Mouse (Mus musculus) intestine, embryonic 15.5 days (tissue): ENCODE measurements around the gene Eml3. TPM values are rescaled to one million over a fixed set of nuclear protein-coding genes. Genes with fewer than 3 reads are reported as not detected.
"Not testable (repeated sequence)": the region's sequence is repeated elsewhere in the genome, so short reads cannot be mapped to it uniquely, and the experiment has no call there.

ENCODE experiments used
- ATAC-seq: fragments of 200-750 bp; cut with Nextera tagmentation; 2 replicates; pipeline ENCODE4 v1.8.0; 2017; ENCODE audit warnings: moderate TSS enrichment, moderate library complexity
- H3K27ac ChIP-seq: fragments of 300-500 bp; sonication (generic); 2 replicates; pipeline ENCODE4 v1.5.1; 2015; ENCODE audit warnings: mild to moderate bottlenecking, inconsistent platforms
- H3K27me3 ChIP-seq: fragments of 300-500 bp; sonication (generic); replicated peaks from 2 replicates; pipeline ENCODE4 v1.6.1; 2015; ENCODE audit warnings: inconsistent platforms
- H3K36me3 ChIP-seq: fragments of 300-500 bp; sonication (generic); 2 replicates; pipeline ENCODE4 v1.6.1; 2015; ENCODE audit warnings: inconsistent platforms
- H3K4me1 ChIP-seq: fragments of 300-500 bp; sonication (generic); replicated peaks from 2 replicates; pipeline ENCODE4 v1.6.1; 2015; ENCODE audit warnings: inconsistent platforms
- H3K4me2 ChIP-seq: fragments of 300-500 bp; sonication (generic); replicated peaks from 2 replicates; pipeline ENCODE4 v1.6.1; 2015; ENCODE audit warnings: mild to moderate bottlenecking, inconsistent platforms
- H3K4me3 ChIP-seq: fragments of 300-500 bp; sonication (generic); replicated peaks from 2 replicates; pipeline ENCODE4 v1.5.1; 2015; ENCODE audit warnings: inconsistent platforms
- H3K9ac ChIP-seq: fragments of 300-500 bp; sonication (generic); 2 replicates; pipeline ENCODE4 v1.6.1; 2015; ENCODE audit warnings: inconsistent platforms
- H3K9me3 ChIP-seq: fragments of 300-500 bp; sonication (generic); 2 replicates; pipeline ENCODE4 v1.6.1; 2016; ENCODE audit warnings: inconsistent platforms
- WGBS: fragments of 180-500 bp; shearing (Covaris S2); methylation state at CpG from one replicate; pipeline ENCODE4 v1.1.7; 2015; 5-methylcytosine and 5-hydroxymethylcytosine counted together
- polyA plus RNA-seq: library from polyadenylated mRNA; unstranded; fragments of >200 nt; fragmentation: Nextera tagmentation; extraction: Ambion mirVana; gene quantifications from 2 replicates; pipeline ENCODE4 v1.2.1, GENCODE M21; 2015

The Eml3 gene
- polyA plus RNA-seq, 1 experiment from 2014 or later: 24.2 TPM

GRCm38 (mm10) chr19:8896231-8896630 lies 33.1 kb upstream of the Eml3 start:
- peaks cover 22% of the 10 kb centered on the region for H3K4me1 ChIP-seq
- peak overlapping the region; percentile 53; the same call in 1 of the 2 replicates for H3K9ac ChIP-seq
- H3K9me3 ChIP-seq, H3K4me3 ChIP-seq, H3K27ac ChIP-seq, H3K36me3 ChIP-seq, H3K27me3 ChIP-seq, ATAC-seq: not testable (repeated sequence)
- peak overlapping the region; percentile 64; the same call in 1 of the 2 replicates for H3K4me2 ChIP-seq
- WGBS: 73% methylated on average over 5 of the region's 5 CpGs

GRCm38 (mm10) chr19:8897211-8897864 lies 32.0 kb upstream of the Eml3 start:
- H3K4me1 ChIP-seq: peaks cover 22% of the 10 kb centered on the region
- 20% methylated on average over 21 of the region's 21 CpGs for WGBS
- H3K9me3 ChIP-seq, H3K27me3 ChIP-seq: not testable (repeated sequence)
- peak; percentile 60 for ATAC-seq
- H3K27ac ChIP-seq: peak overlapping the region; percentile 91
- peaks cover 12% of the 10 kb centered on the region; the same call in 1 of the 2 replicates for H3K36me3 ChIP-seq
- H3K4me3 ChIP-seq: peak overlapping the region; percentile 87
- peak overlapping the region; percentile 64 for H3K4me2 ChIP-seq
- H3K9ac ChIP-seq: peak overlapping the region; percentile 53

GRCm38 (mm10) chr19:8897865-8898495 lies 31.4 kb upstream of the Eml3 start, which contains the start of gene Ganab:
Ganab (plus strand) TSS chr19:8898071.
- H3K9ac ChIP-seq: peak within 1 kb of the TSS; percentile 94
- H3K4me1 ChIP-seq: peaks cover 22% of the 10 kb centered on the region
- H3K4me2 ChIP-seq: peak within 1 kb of the TSS; percentile 66
- peak within 1 kb of the TSS; percentile 87 for H3K4me3 ChIP-seq
- under 1% methylated on average over 49 of the region's 53 CpGs for WGBS
- H3K36me3 ChIP-seq: peaks cover 13% of the 10 kb centered on the region; the same call in 1 of the 2 replicates
- peak; percentile 99 for ATAC-seq
- no peaks in the 10 kb centered on the region for H3K27me3 ChIP-seq
- H3K9me3 ChIP-seq: no peaks in the 10 kb centered on the region
- H3K27ac ChIP-seq: peak within 1 kb of the TSS; percentile 91

- Histone ChIP-seq H3K4me3 (peak overlapping the region; percentile 87), H3K9me3 (no peaks in the 10 kb centered on the region), H3K27me3 (no peaks in the 10 kb centered on the region), H3K4me1 (peaks cover 21% of the 10 kb centered on the region), H3K9ac (peak overlapping the region; percentile 94), H3K4me2 (peak overlapping the region; percentile 66), H3K36me3 (peaks cover 13% of the 10 kb centered on the region; the same call in 1 of the 2 replicates), H3K27ac (peak overlapping the region; percentile 87)
- WGBS: 5% methylated on average over 13 of the region's 13 CpGs
- ATAC-seq: no peak
Observed at GRCm38 (mm10) chr19:8898576-8898975, 30.8 kb upstream of the Eml3 start.

- Histone ChIP-seq H3K4me2 (peak overlapping the region; percentile 66), H3K4me1 (peaks cover 17% of the 10 kb centered on the region), H3K9me3 (no peaks in the 10 kb centered on the region), H3K27ac (no peak overlapping the region), H3K36me3 (peaks cover 13% of the 10 kb centered on the region; the same call in 1 of the 2 replicates), H3K9ac (peak overlapping the region; percentile 94), H3K27me3 (no peaks in the 10 kb centered on the region), H3K4me3 (peak overlapping the region; percentile 87)
- ATAC-seq: no peak
- WGBS: 27% methylated on average over 3 of the region's 3 CpGs
Observed at GRCm38 (mm10) chr19:8899079-8899478, 30.3 kb upstream of the Eml3 start.

- Histone ChIP-seq H3K4me1 (no peaks in the 10 kb centered on the region), H3K27me3 (no peaks in the 10 kb centered on the region), H3K9me3 (no peaks in the 10 kb centered on the region), H3K9ac (no peak overlapping the region), H3K4me3 (no peak overlapping the region), H3K27ac (no peak overlapping the region), H3K36me3 (peaks cover 32% of the 10 kb centered on the region), H3K4me2 (no peak overlapping the region)
- 95% methylated on average over 5 of the region's 5 CpGs for WGBS
- no peak for ATAC-seq
Observed at GRCm38 (mm10) chr19:8903412-8903811, 25.9 kb upstream of the Eml3 start.

GRCm38 (mm10) chr19:8908531-8908930 lies 20.8 kb upstream of the Eml3 start:
- H3K4me3 ChIP-seq: no peak overlapping the region
- H3K4me1 ChIP-seq: no peaks in the 10 kb centered on the region
- H3K9me3 ChIP-seq: no peaks in the 10 kb centered on the region
- peaks cover 69% of the 10 kb centered on the region for H3K36me3 ChIP-seq
- 90% methylated on average over 6 of the region's 6 CpGs for WGBS
- no peak overlapping the region for H3K4me2 ChIP-seq
- no peak for ATAC-seq
- H3K27ac ChIP-seq: no peak overlapping the region
- H3K9ac ChIP-seq: no peak overlapping the region
- no peaks in the 10 kb centered on the region for H3K27me3 ChIP-seq

- Histone ChIP-seq H3K4me1 (no peaks in the 10 kb centered on the region), H3K4me3 (no peak overlapping the region), H3K4me2 (no peak overlapping the region), H3K9me3 (no peaks in the 10 kb centered on the region), H3K36me3 (peaks cover 81% of the 10 kb centered on the region), H3K9ac (no peak overlapping the region), H3K27ac (no peak overlapping the region), H3K27me3 (no peaks in the 10 kb centered on the region)
- WGBS: 92% methylated on average over 5 of the region's 5 CpGs
- ATAC-seq: no peak
Observed at GRCm38 (mm10) chr19:8911810-8912209, 17.5 kb upstream of the Eml3 start.

- no peak for ATAC-seq
- no peaks in the 10 kb centered on the region for H3K9me3 ChIP-seq
- H3K4me3 ChIP-seq: no peak overlapping the region
- H3K4me2 ChIP-seq: no peak overlapping the region
- H3K27me3 ChIP-seq: no peaks in the 10 kb centered on the region
- H3K36me3 ChIP-seq: peaks cover 62% of the 10 kb centered on the region
- H3K27ac ChIP-seq: no peak overlapping the region
- H3K9ac ChIP-seq: no peak overlapping the region
- 95% methylated on average over 3 of the region's 3 CpGs for WGBS
- H3K4me1 ChIP-seq: no peaks in the 10 kb centered on the region
Observed at GRCm38 (mm10) chr19:8914212-8914611, 15.1 kb upstream of the Eml3 start.

GRCm38 (mm10) chr19:8919000-8919399 lies 10.4 kb upstream of the Eml3 start:
- no peak overlapping the region for H3K9ac ChIP-seq
- H3K9me3 ChIP-seq: no peaks in the 10 kb centered on the region
- ATAC-seq: no peak
- H3K27ac ChIP-seq: no peak overlapping the region
- H3K36me3 ChIP-seq: peaks cover 25% of the 10 kb centered on the region
- H3K4me3 ChIP-seq: no peak overlapping the region
- H3K4me1 ChIP-seq: no peaks in the 10 kb centered on the region; the same call in 1 of the 2 replicates
- 89% methylated on average over 3 of the region's 3 CpGs for WGBS
- no peak overlapping the region for H3K4me2 ChIP-seq
- no peaks in the 10 kb centered on the region for H3K27me3 ChIP-seq

- 0 out of 2 replicates have a peak overlapping the region, but pooled peaks have one; percentile 85 for H3K9ac ChIP-seq
- peak overlapping the region; percentile 92 for H3K27ac ChIP-seq
- no peaks in the 10 kb centered on the region for H3K27me3 ChIP-seq
- peaks cover 19% of the 10 kb centered on the region for H3K36me3 ChIP-seq
- no peak overlapping the region; the same call in 1 of the 2 replicates for H3K4me3 ChIP-seq
- H3K9me3 ChIP-seq: no peaks in the 10 kb centered on the region
- peak overlapping the region; percentile 75 for H3K4me2 ChIP-seq
- no peak for ATAC-seq
- H3K4me1 ChIP-seq: no peaks in the 10 kb centered on the region; the same call in 1 of the 2 replicates
- WGBS: 65% methylated on average over 6 of the region's 6 CpGs
Observed at GRCm38 (mm10) chr19:8919684-8920072, 9.7 kb upstream of the Eml3 start.

GRCm38 (mm10) chr19:8920073-8920736 lies 9.1 kb upstream of the Eml3 start, which contains the start of gene B3gat3:
B3gat3 (plus strand) TSS chr19:8920374.
- ATAC-seq: peak; percentile 98
- peak within 1 kb of the TSS; percentile 87 for H3K4me3 ChIP-seq
- no peaks in the 10 kb centered on the region; the same call in 1 of the 2 replicates for H3K4me1 ChIP-seq
- H3K4me2 ChIP-seq: peak within 1 kb of the TSS; percentile 75
- H3K27me3 ChIP-seq: no peaks in the 10 kb centered on the region
- 2% methylated on average over 49 of the region's 50 CpGs for WGBS
- H3K27ac ChIP-seq: peak within 1 kb of the TSS; percentile 92
- peak within 1 kb of the TSS; percentile 85 for H3K9ac ChIP-seq
- peaks cover 15% of the 10 kb centered on the region for H3K36me3 ChIP-seq
- H3K9me3 ChIP-seq: no peaks in the 10 kb centered on the region
